Mouse (Mus musculus): ENCODE measurements around the gene Pcgf1. TPM values are rescaled to one million over a fixed set of nuclear protein-coding genes. Genes with fewer than 3 reads are reported as not detected.

Pcgf1 gene
- polyA plus RNA-seq, 1 experiment, result 40.8 TPM

DNA sequence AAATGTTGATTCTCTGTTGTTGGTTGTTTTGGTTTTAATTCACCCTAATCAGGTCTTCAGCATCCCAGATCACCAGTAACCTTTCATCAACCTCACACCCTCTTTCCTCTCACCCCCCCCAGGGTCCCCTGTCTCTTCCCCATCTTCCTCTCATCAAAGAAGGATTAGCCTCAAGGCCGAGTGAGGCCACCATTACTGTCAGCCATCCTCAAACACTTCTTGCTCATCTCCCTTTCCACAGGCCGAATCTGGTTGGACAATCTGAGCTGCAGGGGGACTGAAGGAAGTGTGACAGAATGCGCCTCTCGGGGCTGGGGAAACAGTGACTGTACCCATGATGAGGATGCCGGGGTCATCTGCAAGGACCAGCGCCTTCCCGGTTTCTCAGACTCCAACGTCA, 40.5 kb upstream of the Pcgf1 start:
- Histone ChIP-seq H3K4me1 (ENCODE audit: control insufficient read depth, insufficient read depth, low read length) (peaks cover 3% of the 10 kb centered on the region; the same call in 1 of the 2 replicates), H3K27ac (ENCODE audit: control insufficient read depth, insufficient read depth, low read depth, low read length, poor library complexity) (no peak overlapping the region), H3K4me3 (replicated peaks; ENCODE audit: control insufficient read depth, low read depth, low read length) (no peak overlapping the region)
- WGBS, result 86% methylated on average over 8 of the region's 8 CpGs
- TF ChIP-seq CTCF (IDR thresholded peaks at IDR 0.05; ENCODE audit: control insufficient read depth, insufficient read depth, low read length) (no peak), POLR2A (IDR thresholded peaks at IDR 0.05; ENCODE audit: borderline replicate concordance, control insufficient read depth, low read depth, low read length) (no peak)

DNA sequence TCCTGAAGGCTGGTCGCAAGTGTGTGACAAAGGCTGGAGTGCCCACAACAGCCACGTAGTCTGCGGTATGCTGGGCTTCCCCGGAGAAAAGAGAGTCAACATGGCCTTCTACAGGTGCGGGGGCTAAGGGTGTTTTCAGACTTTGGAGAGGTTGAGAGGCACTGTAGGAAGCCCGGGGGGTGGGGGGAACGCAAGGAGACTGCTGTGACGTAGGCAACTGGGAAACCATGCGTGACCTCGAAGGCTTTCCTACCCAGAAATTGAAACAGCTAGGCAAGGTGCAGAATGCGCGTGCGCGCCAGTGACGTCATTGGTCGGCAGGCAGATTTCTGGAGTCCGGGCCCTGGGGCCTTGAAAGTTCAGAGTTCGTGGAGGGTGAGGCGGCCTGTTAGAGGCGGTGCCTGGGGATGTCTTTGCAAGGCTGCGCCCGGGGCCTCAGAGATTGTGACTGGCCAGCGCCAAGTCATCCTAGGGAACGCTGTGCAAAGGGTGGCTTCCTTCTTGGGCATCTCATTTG, 39.1 kb upstream of the Pcgf1 start:
- 20% methylated on average over 24 of the region's 24 CpGs for WGBS
- no peak; the same call in 1 of the 2 replicates for TF ChIP-seq POLR2A (IDR thresholded peaks at IDR 0.05; ENCODE audit: borderline replicate concordance, control insufficient read depth, low read depth, low read length)
- no peak for TF ChIP-seq CTCF (IDR thresholded peaks at IDR 0.05; ENCODE audit: control insufficient read depth, insufficient read depth, low read length)
- Histone ChIP-seq H3K4me1 (ENCODE audit: control insufficient read depth, insufficient read depth, low read length) (peaks cover 3% of the 10 kb centered on the region; the same call in 1 of the 2 replicates), H3K4me3 (replicated peaks; ENCODE audit: control insufficient read depth, low read depth, low read length) (peak overlapping the region; percentile 11), H3K27ac (ENCODE audit: control insufficient read depth, insufficient read depth, low read depth, low read length, poor library complexity) (peak overlapping the region; percentile 86)

DNA sequence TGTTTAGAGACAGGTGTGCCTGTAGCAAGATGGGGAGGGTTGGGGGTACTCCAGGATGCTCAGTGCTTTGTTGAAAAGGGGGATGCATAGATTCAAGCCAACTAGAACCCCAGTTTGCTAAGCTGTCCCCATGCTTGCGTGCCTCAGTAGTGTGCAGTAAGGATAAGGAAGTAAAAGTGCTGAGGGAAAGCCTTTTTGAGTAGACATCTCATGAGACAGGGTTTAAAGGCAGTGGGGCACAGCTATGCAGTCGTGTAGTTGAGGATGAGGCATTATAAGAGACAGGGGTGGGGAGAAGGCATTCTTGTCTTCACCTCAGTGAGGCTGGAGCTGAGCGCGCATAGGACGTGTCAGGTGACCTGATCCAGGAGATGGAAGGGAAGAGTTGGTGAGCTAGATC, 37.1 kb upstream of the Pcgf1 start:
- Histone ChIP-seq H3K4me1 (ENCODE audit: control insufficient read depth, insufficient read depth, low read length) (peaks cover 3% of the 10 kb centered on the region; the same call in 1 of the 2 replicates), H3K27ac (ENCODE audit: control insufficient read depth, insufficient read depth, low read depth, low read length, poor library complexity) (no peak overlapping the region)

DNA sequence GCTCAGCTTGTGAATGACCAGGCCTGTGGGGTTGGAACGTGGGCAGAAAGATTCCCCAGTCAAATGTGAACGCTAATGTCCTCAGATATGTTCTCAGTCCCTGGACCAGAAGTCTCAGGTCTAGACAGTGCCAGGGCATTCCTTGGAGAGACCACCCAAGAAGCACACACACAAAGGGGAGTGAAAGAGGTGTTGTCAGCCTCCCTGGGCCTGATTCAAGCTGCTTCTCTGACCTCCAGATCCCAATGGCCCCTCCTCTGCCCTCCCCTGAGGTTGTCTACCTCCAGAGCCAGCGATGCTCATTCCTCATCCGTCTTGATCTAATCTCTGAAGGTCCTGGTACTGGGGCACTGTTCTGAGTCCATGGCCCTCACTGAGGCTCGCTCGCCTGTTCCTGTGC, 34.1 kb upstream of the Pcgf1 start:
- 75% methylated on average over 6 of the region's 6 CpGs for WGBS
- no peaks in the 10 kb centered on the region for H3K4me1 ChIP-seq (ENCODE audit: control insufficient read depth, insufficient read depth, low read length)
- no peak overlapping the region for H3K4me3 ChIP-seq (replicated peaks; ENCODE audit: control insufficient read depth, low read depth, low read length)
- H3K27ac ChIP-seq (ENCODE audit: control insufficient read depth, insufficient read depth, low read depth, low read length, poor library complexity), result no peak overlapping the region
- TF ChIP-seq CTCF (IDR thresholded peaks at IDR 0.05; ENCODE audit: control insufficient read depth, insufficient read depth, low read length) (no peak), POLR2A (IDR thresholded peaks at IDR 0.05; ENCODE audit: borderline replicate concordance, control insufficient read depth, low read depth, low read length) (no peak)

More for the DNA sequence above, 37.1 kb upstream of the Pcgf1 start:
- no peak for TF ChIP-seq POLR2A (IDR thresholded peaks at IDR 0.05; ENCODE audit: borderline replicate concordance, control insufficient read depth, low read depth, low read length)
- no peak for TF ChIP-seq CTCF (IDR thresholded peaks at IDR 0.05; ENCODE audit: control insufficient read depth, insufficient read depth, low read length)
- 83% methylated on average over 5 of the region's 5 CpGs for WGBS
- no peak overlapping the region for H3K4me3 ChIP-seq (replicated peaks; ENCODE audit: control insufficient read depth, low read depth, low read length)

DNA sequence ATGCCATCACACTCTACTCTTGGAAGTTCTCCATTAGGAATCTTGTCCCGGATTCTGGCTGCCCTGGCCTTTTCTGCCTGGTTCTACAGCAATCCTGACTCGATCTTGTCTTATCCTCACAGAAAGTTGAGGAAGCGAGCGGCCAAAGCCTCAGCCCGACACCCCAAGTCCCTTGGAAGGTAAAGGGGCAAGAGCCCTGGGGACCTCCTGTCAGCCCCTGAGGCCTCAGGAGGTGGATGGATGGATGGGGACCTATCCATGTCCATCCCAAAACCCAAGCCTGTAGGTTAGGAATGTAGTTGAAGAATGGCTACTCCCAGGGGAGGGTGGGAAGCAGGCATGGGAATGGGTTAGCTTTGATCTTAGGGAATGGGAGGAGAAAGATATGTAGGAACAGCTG, 33.7 kb upstream of the Pcgf1 start:
- WGBS, result 89% methylated on average over 5 of the region's 5 CpGs
- TF ChIP-seq CTCF (IDR thresholded peaks at IDR 0.05; ENCODE audit: control insufficient read depth, insufficient read depth, low read length) (no peak), POLR2A (IDR thresholded peaks at IDR 0.05; ENCODE audit: borderline replicate concordance, control insufficient read depth, low read depth, low read length) (no peak)
- no peak overlapping the region for H3K27ac ChIP-seq (ENCODE audit: control insufficient read depth, insufficient read depth, low read depth, low read length, poor library complexity)
- H3K4me3 ChIP-seq (replicated peaks; ENCODE audit: control insufficient read depth, low read depth, low read length), result no peak overlapping the region
- no peaks in the 10 kb centered on the region for H3K4me1 ChIP-seq (ENCODE audit: control insufficient read depth, insufficient read depth, low read length)

DNA sequence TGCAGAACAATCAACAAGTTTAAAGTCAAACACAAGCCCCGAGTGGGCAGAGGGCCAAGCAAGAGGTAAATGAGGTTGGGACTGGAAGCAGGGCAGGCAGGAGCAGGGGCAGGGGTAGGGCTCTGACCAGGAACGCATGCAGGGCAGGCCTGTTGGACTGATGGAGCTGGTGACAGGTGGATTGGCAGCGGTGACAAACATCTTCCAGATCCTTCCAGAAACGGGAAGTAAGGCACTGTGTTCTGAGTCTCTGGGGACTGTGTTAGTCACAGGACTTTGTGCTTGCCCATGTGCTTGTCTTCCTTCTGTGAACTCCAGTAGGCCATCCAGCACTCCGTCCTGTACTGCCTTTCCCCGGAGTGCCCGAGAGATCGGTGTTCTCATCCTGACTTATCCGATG, 32.9 kb upstream of the Pcgf1 start:
- H3K4me3 ChIP-seq (replicated peaks; ENCODE audit: control insufficient read depth, low read depth, low read length), result no peak overlapping the region
- 46% methylated on average over 9 of the region's 9 CpGs for WGBS
- no peaks in the 10 kb centered on the region for H3K4me1 ChIP-seq (ENCODE audit: control insufficient read depth, insufficient read depth, low read length)
- no peak overlapping the region for H3K27ac ChIP-seq (ENCODE audit: control insufficient read depth, insufficient read depth, low read depth, low read length, poor library complexity)
- TF ChIP-seq CTCF (IDR thresholded peaks at IDR 0.05; ENCODE audit: control insufficient read depth, insufficient read depth, low read length) (no peak), POLR2A (IDR thresholded peaks at IDR 0.05; ENCODE audit: borderline replicate concordance, control insufficient read depth, low read depth, low read length) (no peak)

DNA sequence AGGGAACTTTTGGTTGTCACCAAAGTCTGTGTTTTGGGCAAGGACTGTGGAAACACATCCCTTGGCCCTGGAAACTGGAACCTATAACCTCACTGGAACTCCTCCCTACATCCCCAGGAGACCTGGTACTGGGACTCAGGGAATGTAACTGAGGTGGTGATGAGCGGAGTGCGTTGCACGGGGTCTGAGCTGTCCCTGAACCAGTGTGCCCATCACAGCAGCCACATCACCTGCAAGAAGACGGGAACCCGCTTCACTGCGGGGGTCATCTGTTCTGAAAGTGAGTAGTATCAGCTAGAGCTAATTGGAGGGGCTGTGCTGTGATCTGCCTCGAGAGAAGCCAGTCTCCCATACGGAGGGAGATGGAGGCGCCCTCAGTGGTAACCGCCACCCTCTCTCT, 28.3 kb upstream of the Pcgf1 start:
- TF ChIP-seq CTCF (IDR thresholded peaks at IDR 0.05; ENCODE audit: control insufficient read depth, insufficient read depth, low read length) (no peak), POLR2A (IDR thresholded peaks at IDR 0.05; ENCODE audit: borderline replicate concordance, control insufficient read depth, low read depth, low read length) (no peak)
- Histone ChIP-seq H3K4me3 (replicated peaks; ENCODE audit: control insufficient read depth, low read depth, low read length) (no peak overlapping the region), H3K27ac (ENCODE audit: control insufficient read depth, insufficient read depth, low read depth, low read length, poor library complexity) (no peak overlapping the region), H3K4me1 (ENCODE audit: control insufficient read depth, insufficient read depth, low read length) (peaks cover 3% of the 10 kb centered on the region; the same call in 1 of the 2 replicates)
- 85% methylated on average over 10 of the region's 10 CpGs for WGBS

DNA sequence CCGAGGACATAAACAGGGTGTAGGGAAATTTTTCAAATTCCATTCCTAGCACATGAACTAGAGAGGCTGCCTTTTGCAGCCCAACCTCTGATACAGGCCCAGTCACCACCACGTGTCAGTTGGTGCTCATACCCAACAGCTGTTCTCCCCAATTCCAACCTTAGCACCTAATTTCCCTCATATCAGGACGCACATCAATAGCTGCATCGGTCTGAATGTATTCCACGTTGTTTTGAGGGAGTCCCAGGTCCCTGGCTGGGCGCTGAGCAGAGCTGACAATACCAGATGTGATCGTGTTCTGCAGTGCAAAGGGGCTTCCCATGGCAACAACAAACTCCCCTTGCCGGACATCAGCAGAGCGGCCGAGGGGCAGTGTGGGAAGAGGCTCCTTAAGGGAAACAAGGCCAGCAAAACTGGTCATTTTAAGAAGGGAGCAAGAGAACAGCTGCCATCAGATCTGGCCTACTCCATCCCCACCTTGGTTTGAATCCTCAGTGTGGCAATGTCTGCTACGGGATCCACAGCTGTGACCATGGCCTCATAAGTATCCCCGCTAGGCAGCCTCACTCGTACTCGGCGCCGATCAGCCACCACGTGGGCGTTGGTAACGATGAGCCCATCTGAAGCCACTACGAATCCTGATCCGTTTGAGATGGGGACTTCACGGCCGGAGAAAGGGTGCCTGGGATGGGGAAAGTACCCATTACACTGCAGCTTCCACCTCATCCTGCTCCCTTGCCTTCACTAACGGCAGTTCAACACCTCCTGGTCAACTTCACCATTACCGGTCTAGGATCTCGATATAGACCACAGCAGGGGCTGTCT, 24.3 kb upstream of the Pcgf1 start:
- WGBS, result 4% methylated on average over 26 of the region's 26 CpGs
- H3K4me3 ChIP-seq (replicated peaks; ENCODE audit: control insufficient read depth, low read depth, low read length), result peak overlapping the region; percentile 74

More for the DNA sequence above, 24.3 kb upstream of the Pcgf1 start:
- no peak for TF ChIP-seq CTCF (IDR thresholded peaks at IDR 0.05; ENCODE audit: control insufficient read depth, insufficient read depth, low read length)
- no peak for TF ChIP-seq POLR2A (IDR thresholded peaks at IDR 0.05; ENCODE audit: borderline replicate concordance, control insufficient read depth, low read depth, low read length)
- Histone ChIP-seq H3K27ac (ENCODE audit: control insufficient read depth, insufficient read depth, low read depth, low read length, poor library complexity) (peak overlapping the region; percentile 94), H3K4me1 (ENCODE audit: control insufficient read depth, insufficient read depth, low read length) (peaks cover 3% of the 10 kb centered on the region; the same call in 1 of the 2 replicates)

Data from bone marrow, adult 2 months (tissue).